Mouse (Mus musculus): ENCODE results near the gene Gnao1.
A peak's percentile ranks its signal among the peaks of the same experiment; 100 is the strongest.

Gnao1 gene

GRCm38 (mm10) chr8:93809686-93810027 is at the start of gene Gnao1:
Gene Gnao1, plus strand, starts transcription at chr8:93809966.
- DNase-seq = no peak

GRCm38 (mm10) chr8:93777605-93778004 is 32.2 kb upstream of the Gnao1 start:
- peak; percentile 89 for DNase-seq

DNA sequence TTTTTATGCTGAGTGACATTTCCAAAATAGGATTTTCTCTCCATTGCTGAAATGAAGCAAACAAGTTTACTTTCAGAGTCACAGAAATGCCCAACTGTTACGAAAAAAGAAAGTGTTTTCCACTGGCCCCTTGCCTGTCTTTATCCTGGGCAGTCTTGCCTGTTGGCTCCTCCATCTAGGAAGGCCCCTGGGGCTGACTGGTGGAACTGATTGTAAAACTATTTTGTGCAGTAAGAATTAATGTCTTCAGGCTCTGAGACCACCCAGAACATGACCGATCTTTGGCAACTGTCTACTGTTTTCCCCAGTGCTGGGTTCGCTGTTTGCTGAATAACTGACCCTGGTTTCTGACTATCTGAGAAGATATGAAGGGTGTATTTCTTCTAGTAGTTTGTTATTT is 540 bp upstream of the Gnao1 start:
- no peak for DNase-seq

GRCm38 (mm10) chr8:93810028-93810858 is 477 bp downstream of the Gnao1 start:
- peak; percentile 99 for DNase-seq

DNA sequence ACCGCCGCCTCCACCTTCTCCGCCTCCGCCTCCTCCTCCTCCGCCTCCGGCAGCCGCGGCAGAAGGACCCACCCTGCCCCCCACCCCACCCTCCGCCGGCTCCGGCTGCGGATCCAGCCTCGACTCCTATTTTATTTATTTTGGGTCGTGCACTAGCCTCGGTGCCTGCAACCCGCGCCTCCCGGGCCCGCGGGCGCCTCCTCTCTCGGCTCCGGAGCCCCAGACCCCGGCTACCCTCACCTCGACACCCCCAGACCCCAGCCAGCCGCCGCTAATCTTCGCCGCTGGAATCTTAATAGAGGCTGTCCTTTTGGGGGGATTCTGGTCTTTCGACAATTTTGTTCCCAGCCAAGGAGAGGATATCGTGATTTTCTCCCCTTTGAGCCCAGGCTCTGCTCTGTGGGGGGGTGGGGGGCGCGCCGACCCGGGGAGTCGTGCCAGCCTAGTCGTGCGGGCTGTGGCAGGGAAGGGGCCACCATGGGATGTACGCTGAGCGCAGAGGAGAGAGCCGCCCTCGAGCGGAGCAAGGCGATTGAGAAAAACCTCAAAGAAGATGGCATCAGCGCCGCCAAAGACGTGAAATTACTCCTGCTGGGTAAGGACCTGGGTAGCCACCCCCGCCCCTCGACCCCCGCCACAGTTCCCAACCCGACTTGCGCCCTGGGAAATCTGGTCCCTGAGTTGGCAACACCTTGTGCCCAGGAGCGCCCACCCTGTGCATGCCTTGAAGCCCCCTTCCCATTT is 1.3 kb downstream of the Gnao1 start:
- DNase-seq = peak; percentile 88

DNA sequence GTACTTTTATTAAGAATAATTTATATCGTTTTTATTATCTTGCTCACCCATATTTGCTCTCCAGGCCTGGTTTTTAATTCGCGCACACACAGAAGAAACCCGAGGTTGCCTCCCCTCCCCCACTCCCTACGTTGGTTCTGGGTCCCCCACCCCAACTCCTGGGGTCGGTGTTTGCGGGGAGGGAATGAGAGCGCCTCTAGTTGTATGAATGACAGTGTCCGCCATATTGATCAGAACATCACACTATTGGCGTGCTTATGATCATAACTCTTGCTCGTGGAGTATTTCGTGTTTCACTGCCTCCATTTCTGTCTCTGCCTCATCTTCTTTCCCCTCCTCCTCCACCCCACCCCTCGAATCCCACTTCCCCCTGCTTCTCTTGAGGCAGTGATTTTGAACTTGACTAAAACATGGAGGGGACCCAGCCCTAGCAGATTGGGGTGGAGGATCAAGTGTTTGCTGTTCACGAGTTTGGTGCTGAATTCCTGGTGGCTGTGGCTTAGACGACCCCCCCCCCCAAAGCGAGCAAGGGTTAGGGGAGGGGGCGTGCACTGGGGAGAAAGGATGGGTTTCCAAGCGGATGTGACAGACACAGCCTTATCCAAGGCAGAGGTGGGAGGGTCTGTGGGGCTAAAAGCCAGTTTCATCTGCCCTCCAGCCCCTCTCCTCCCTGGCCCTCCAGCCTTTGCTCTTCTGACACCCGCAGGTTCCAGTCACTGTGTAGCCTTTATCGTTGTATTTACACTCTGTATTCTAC is 2.1 kb downstream of the Gnao1 start:
- DNase-seq = peak; percentile 87

DNA sequence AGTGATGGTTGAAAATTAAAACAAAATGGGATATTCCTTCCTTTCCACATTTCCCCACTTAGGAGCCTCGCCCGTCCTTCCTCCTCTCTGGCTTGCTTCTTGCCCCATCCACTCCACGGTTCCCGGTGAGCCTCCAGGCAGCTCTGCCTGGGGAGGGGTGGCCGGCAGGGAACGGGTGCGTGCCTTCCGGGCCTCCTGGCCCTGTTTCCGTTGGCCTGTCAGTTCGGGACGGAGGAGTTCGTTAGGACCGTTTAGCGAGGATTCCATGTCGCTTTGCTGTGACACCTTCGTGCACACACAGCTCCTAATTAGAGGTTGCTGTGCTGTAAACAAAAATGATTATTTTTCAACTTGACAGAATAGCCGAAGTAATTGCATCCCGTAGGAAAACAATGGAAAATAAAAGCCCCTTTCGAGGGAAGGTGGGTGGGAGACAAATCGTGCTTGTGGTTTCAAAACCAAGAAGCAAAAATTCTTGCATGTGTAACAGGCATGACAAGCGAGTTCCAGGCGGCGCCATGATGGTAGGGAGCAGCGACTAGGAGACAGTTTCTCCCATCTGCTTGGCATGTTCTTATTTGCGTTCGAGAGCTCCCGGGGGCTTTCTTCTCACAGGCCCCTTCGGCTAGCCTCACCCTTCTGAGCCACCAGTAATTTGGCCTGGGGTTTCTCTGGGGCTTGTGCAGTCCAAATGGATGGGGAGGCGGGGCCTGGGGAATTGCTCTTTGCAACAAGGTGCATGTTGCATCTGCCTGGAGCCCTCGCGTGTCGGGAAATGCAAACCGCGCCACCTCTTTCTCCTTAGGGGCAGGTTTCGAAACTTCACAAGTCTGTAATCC is 3.0 kb downstream of the Gnao1 start:
- DNase-seq = no peak

- DNase-seq = peak; percentile 98
Measured at GRCm38 (mm10) chr8:93813405-93813761, 3.6 kb downstream of the Gnao1 start.

- no peak for DNase-seq
Measured at GRCm38 (mm10) chr8:93814266-93814665, 4.5 kb downstream of the Gnao1 start.

GRCm38 (mm10) chr8:93816226-93816625 is 6.5 kb downstream of the Gnao1 start:
- peak; percentile 75 for DNase-seq

- no peak for DNase-seq
Measured at GRCm38 (mm10) chr8:93817366-93817765, 7.6 kb downstream of the Gnao1 start.

- peak; percentile 83 for DNase-seq
Measured at GRCm38 (mm10) chr8:93819929-93820328, 10.2 kb downstream of the Gnao1 start.

DNA sequence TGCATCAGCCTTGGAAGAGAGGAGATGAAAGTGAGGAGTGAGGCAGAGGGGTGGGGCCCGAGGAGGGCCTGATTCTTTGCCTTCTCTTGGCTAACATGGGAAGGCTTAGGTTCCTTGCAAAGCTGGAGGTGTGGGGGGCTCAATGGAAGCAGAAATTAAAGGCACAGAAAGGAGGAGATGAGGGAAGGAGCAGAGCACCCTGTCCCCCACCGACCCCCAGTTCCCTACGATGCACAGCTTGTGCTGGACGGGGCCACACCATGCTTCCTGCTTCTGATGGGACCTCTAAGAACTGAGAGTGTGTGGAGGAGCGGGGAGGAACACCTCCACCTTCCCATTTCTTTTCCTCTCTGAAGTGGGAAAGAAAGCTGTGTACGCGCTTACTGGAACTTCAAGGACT is 11.6 kb downstream of the Gnao1 start:
- DNase-seq = peak; percentile 83

GRCm38 (mm10) chr8:93825317-93825716 is 15.6 kb downstream of the Gnao1 start:
- DNase-seq = peak; percentile 62

DNA sequence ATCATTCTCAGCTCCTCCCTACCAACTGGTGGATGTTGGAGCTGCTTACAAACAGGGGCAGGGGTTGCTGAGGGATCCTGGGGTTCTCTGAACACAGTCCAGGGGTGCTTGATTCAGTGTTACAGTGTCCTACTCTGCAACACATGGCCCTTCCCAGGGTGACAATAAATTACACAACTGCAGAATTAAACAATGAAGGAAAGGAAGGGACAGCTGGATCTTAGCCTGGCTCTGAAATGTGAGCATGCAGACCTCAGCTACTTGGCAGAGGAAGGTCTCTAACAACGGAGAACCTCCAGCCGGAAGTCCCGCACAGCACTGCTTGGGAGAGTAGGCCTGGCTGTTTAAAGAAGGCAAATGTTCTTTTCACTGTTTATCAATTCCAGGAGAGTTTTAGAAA is 20.9 kb downstream of the Gnao1 start:
- peak; percentile 95 for DNase-seq

GRCm38 (mm10) chr8:93835771-93836170 is 26.0 kb downstream of the Gnao1 start:
- no peak for DNase-seq

- no peak for DNase-seq
Measured at GRCm38 (mm10) chr8:93839113-93839512, 29.3 kb downstream of the Gnao1 start.

DNA sequence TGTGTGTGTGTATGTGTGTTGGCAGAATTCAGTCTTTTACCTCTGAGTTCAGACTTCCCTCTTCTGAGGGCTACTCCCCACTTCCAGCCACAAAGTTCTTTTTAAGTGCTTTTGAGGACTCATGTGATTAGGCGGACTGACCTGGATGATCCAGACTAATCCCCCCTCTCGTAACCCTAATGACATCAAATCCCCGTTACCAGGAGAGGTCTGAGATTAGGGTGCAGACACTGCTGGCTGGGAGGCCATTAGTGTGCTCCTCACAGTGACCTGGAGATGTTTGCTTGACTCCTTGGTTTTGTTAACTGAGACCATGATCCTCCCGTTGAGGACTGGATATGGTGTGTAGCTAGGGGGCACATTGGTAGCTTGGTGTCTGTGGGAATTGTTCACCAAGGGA is 30.7 kb downstream of the Gnao1 start:
- DNase-seq = no peak

- peak; percentile 97 for DNase-seq
Measured at GRCm38 (mm10) chr8:93840956-93841752, 31.4 kb downstream of the Gnao1 start.

- DNase-seq = peak; percentile 94
Measured at GRCm38 (mm10) chr8:93842574-93842973, 32.8 kb downstream of the Gnao1 start.

DNA sequence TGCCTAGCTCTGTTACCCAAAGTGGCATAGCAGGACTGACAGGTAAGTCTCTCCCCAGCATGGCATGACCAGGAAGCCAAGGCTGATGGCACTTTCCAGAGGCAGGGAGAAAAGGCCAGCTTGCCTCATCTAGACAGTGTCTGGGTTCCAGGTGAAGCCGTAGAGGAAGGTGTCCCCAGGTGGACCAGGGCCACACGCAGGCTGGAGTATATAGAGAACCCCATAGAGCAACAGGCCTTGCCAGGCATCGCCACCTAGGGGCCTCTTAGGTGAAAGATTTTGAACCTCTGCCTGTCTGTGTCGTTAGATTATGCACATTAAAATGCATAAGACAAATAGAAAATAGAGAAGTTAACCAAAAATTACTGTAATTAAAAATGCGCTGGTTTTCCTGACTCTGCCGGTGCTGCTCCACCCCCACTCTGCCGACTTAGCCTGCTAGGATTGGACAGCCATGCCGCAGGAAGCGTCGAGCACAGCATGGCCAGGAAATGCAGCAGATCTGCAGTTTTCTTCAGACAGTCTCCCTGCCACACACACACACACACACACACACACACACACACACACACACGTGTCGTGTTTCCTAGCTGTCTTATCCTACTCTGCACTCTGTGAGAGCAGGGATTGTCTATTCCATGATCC is 34.2 kb downstream of the Gnao1 start:
- DNase-seq = no peak

Measured in heart, adult 11 months (tissue).